Mouse (Mus musculus): ENCODE data around the gene Ajm1.

Ajm1 gene

DNA sequence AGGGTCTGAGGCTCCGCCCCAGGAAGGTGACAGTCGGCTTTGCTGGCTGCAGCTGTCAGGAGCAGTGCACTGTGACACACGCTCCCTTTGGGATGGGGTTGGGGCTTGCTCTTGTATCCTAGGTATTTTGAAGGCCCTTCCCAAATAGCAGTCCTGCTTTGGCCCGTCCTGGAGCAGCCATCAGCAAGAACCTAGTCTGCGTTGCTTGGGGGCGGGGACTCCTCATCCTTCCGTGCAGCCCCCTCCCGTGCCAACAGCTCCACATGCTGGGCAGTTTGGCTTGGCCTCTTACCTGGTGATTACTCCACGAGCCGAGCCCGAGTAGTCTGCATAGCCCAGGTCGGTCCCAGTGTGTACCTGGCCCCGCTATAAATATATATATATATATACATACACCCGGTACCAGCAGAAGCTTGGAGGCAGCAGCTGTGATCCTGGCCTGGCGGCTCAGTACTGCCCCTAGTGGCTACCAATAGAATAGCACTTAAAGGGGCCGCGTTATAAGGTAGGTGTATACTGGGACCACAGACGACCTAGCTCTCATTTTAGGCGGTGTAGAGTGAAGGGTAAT is at the start of gene Ajm1:
TSS of gene Ajm1 (minus strand) at position 464 of the 571 bp plus-strand sequence.
- DNase-seq (ENCODE audit: low read depth), result peak; percentile 77

DNA sequence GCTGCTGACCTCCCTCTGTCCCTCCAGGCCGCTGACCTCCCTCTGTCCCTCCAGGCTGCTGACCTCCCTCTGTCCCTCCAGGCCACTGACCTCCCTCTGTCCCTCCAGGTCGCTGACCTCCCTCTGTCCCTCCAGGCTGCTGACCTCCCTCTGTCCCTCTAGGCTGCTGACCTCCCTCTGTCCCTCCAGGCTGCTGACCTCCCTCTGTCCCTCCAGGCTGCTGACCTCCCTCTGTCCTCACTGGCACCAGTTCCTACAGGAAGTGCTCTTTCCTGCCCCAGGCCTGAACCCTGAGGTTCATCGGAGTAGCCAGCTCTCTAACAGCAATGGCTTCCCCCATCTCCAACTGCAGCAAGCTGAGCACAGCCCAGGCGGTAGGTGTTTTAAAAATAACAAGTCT is 47.2 kb upstream of the Ajm1 start:
- DNase-seq (ENCODE audit: low read depth), result no peak

DNA sequence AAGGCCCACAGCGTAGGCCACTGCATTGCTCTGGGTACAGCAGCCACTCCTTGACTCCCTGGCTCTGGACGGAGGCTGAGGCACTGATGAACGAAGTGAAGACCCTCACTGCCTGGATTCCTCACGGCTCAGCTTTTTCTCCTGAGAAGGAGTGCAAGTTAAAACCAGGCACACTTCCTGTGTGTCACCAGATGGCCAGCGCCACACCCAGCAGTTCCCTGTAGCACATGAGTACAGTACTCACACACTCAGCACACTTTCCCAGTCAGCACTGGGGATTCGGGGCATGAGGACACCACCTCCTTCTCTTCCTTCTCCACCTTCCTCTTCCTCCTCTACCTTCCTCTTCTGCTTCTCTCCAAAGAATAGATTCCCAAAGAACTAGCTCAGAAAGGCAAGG is 46.3 kb upstream of the Ajm1 start, which contains the start of gene Fcna:
TSS of gene Fcna (minus strand) at position 220 of the 400 bp plus-strand sequence.
- no peak for DNase-seq (ENCODE audit: low read depth)

DNA sequence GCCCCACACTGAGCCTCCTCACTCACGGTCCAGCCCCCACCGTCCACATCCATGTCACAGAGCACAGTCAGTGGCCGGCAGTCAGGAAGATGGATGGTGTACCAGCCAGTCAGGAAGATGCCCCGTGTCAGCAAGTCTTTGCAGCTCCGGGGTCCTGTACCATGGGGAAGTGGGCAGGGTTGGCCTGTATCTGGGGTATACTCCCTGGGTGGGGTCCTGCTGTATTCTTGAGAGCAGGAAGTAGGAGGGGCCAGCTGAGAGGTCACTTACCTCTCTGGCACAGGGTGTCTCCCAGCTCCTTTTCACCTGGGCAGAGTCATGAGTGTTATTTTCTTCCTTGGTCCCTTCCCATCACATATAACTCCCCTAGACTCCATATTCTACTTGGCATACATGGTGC is 44.4 kb upstream of the Ajm1 start:
- no peak for DNase-seq (ENCODE audit: low read depth)

DNA sequence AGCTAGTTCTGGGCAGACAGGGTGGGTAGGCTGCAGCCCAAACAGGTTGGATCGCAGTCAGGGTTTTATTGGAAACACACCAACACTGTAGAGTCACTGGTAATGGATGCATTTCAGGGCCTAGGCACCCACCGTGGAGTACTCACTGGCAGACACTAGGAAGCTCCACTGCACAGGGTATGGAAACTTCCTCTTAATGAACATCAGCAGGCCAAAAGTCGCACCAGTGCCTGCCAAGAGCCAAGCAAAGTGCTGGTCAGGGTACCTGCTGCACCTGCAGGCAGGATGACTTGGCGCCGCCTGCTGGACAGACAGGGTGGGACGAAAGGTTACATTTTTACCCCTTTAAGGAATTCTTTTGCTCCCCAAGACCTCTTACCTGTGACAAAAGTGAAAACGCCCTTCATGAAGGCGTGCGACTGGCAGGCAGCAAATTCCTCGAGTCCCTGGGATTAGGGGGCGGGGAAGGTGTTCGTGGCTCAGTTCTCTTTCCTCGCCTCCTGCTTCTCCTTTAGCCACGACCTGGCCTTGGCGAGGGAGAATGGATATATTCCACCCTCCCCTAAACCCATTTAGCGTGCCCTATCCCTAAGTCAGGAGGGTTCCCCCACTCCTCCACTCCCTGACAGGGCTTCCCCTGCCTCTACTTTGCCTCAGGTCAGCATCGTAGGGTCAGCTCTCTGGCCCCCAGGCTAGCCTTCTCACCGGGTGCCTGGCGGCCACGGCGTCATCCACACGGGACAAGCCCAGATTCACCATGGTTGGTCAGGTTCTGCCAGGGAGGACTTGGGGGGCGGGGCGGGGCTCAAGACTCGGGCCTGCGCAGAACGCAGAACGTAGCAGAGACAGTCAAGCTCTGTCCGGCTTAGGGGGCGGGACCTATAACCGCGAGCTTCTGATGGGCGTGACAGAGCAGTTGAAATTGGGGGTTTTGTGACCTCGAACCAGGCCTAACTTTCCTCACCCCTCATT is 40.0 kb upstream of the Ajm1 start, which contains the start of gene Tmem141:
TSS of gene Tmem141 (minus strand) at position 777 of the 972 bp plus-strand sequence.
- DNase-seq (ENCODE audit: low read depth), result peak; percentile 39

DNA sequence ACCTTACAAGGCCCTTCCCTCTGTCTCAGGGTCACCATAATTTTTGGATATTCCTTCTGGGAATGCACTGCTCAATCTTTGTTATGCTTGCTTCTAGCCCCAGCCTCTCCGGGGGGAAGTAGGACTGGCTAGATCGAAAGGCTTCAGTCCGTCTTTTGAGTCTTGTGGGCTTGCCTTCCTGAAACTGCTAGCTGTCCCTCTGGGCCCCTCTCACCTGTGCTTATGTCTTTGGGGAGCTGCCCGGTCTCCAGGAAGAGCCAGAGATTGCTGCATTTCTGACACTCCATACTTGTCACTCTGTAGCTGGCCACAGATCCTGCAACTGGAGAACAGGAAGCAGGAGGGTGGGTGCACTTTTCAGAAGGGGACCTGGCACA is 39.3 kb upstream of the Ajm1 start:
- DNase-seq (ENCODE audit: low read depth), result no peak

DNA sequence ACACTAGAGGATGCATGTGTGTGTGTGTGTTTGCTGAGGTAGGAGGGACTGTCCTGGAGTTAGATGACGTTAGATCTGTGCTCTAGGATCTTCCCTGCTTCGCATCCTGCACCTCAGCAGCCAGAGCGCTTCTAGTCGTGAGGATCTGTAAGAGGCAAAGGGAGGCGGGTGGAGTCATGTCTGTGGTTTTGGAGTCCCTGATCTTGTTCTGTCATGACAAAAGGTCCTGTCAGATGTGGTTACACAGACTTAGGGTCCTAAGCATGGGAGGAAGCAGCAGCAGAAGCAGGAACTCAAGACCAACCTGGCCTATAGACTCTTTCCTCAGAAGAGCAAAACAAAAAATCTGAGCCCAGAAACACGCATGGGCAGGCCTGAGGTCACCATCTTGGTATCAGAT is 38.8 kb upstream of the Ajm1 start:
- DNase-seq (ENCODE audit: low read depth), result peak; percentile 47

DNA sequence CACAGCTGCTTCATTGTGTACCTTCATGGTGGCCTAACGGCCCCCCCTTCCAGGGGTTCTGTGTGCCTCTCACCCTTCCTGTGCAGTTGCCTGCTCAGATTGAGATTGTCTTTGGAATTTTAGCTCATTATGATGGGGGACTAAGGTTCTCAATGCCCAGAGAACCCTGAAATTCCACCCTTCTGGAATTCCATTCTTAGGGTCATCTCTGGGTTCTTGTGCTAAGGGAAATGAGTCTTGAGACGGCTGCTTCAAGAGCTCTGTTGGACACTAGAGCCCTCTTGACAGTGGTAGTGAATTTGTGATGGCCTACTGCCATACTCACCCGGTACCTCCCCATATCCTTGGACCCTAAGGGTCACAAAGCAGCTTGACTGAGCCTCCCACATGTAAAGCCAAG is 36.0 kb upstream of the Ajm1 start, which contains the start of gene Ccdc183:
TSS of gene Ccdc183 (minus strand) at position 101 of the 400 bp plus-strand sequence.
- DNase-seq (ENCODE audit: low read depth), result no peak

DNA sequence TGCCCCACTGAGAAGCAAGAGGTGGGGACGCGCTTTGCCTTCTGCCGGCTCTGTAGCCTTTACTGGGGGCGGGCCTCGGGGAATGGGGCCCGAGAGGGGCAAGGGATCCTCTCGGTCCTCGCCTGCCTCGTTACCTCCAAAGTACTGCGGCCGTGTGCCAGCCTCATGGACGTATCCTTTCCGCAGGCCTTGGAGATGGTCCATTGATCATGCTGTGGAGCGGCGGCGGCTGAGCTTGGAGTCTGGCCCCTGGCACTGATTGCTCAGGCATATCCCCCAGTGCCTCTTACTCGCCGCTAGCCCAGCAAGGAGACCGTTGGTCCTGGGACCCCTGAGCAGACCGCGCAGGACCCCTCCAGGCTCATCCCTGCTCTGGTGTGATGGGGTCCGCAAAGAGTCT is 34.8 kb upstream of the Ajm1 start:
- no peak for DNase-seq (ENCODE audit: low read depth)

DNA sequence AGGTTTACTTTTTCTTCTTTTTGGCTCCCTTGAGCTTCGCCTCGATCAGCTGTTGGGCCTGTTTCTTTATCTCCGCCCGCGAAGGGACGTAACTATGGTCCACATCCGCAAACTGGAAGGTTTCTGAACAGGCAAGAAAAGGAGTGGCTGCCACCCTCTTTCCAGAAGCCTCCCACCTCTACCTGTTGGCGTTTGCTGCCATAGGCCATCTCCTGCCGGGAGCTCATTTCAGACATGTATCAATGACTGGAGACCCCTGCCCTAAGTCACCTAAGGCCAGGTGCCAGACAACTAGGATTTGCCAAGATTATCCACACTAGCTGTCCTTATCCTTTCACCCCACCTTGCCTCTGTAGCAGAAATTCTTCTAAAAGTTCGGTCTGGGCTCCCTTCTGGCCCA is 27.1 kb upstream of the Ajm1 start:
- no peak for DNase-seq (ENCODE audit: low read depth)

DNA sequence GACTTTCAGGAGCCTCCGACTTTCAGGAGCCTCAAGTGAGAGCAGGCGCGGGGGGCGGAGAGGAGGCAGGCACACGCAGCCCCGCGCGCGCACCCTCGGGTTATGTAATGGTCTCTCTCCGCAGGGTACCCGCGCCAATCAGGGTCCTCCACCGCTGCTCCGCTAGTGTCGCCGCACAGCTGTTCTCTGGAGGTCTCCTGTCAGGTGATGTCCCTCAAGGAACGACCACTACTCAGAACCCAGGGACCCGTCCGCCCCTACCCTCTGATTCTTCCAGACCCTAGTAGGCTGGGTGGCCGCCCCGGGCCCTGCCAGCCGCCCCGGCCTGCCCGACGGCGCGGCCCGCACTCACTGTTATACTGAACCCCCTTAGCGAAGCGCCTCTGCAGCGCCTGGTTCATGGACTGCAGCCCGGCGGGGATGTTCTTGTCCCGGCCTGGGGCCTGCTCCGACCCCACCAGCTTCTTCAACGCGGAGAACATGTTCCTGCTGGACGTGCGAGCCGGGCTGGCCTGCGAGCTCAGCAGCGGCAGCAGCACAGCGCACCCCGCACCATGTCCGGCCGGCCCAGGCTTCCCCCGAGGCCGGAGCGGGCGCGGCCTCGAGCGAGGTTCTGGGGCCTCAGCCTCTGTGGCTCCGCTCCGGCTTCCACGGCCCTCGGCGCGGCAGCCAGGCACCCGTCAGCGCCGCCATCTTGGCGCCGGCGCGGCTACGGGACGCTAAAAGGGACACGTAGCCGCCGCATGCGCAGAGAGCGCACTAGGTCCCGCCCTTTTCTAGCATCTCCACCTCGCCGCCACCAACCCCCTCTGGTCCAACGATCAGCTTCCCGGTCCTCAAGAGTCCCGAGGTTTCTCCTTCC is 26.4 kb upstream of the Ajm1 start, which contains the start of gene Rabl6:
TSS of gene Rabl6 (minus strand) at position 761 of the 862 bp plus-strand sequence.
- DNase-seq (ENCODE audit: low read depth), result peak; percentile 84

DNA sequence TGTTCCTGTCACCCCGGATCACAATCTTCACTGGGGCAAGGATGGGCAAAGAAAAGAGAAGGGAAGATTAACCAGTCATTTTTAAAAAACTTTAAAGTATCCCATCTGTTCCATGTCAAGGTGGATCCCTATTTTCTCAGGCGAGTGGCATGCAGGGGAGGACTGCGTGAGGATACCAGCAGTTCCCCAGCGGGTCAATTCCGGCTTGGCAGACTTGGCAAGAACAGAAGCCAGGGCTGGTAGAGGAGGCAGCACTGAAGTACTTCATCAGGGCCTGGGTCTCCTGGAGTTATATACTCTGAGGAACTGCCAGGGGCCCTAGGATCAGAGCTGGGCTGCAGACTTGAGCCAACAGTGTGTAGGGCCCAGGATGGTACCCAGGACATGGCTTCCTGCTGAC is 21.0 kb upstream of the Ajm1 start:
- no peak for DNase-seq (ENCODE audit: low read depth)

DNA sequence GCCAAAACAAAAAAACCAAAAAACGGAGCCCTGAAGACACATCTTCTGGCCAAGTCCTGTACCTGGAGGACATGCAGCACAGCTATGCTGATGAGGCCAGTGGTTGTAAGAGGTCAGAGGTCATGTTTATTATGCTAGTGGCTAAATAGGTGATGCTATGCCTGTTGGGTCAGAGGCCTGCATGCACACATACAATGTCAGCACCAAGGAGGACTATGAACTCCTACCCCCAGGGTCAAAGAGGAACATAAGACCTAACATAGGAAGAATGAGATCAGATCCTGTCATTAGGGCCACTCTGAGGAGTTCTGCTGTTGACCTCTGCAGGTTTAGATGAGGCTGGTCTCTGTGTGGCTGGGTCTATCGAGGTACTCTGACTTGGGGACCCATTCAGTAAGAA is 18.5 kb upstream of the Ajm1 start:
- no peak for DNase-seq (ENCODE audit: low read depth)

DNA sequence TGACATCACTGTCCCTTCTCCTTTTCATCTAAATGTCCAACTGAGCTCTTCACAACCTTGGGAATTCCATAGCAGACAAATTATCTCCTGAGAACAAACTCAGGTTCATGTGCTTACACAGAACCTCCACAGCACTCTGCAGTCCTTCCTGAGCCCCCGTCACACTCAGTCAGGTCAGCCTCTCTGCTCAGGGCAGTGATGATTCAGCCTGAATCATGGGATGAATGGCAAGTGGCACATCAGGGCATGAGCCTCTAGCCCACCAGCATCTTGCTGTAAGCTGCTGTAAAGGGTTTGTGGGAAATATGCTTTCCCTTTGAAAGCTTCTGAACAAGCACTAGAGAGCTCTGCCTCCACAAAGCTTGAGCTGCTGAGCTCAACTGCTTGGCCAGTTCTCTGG is 17.2 kb upstream of the Ajm1 start:
- DNase-seq (ENCODE audit: low read depth), result no peak

DNA sequence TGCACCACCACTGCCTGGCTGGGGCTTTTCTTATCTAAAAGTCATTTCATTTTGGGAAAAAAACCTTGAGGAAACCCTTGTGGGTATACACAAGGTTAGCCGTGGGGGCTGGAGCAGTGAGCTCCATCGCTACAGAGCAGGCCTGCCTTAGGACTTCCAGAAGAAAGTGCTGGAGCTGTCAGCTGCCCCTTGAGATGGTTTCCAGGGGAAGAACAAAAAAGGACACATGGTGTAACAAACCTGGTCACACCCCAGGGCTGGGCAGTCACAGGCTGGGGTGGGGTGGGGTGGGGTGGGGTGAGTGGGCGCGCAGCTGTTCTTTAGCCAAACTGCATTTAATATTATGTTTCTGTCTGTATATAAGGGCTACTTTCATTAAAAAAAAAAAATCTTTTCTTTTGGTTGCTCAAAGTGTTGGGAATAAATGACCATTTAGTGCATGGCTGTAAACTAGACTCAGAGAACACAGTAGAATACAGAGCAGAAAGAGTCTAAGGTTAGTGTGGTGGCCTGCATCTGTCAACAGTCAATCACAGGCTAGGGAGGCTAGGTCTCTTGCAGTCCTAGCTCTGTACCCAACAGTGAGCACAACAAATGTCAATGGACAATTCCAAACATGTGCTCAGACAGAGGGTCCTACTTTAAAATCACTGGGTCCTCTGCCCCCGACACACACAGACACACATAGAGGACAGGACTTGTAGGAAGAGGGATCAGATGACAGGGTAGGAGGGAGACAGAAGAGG is 15.4 kb upstream of the Ajm1 start:
- no peak for DNase-seq (ENCODE audit: low read depth)

DNA sequence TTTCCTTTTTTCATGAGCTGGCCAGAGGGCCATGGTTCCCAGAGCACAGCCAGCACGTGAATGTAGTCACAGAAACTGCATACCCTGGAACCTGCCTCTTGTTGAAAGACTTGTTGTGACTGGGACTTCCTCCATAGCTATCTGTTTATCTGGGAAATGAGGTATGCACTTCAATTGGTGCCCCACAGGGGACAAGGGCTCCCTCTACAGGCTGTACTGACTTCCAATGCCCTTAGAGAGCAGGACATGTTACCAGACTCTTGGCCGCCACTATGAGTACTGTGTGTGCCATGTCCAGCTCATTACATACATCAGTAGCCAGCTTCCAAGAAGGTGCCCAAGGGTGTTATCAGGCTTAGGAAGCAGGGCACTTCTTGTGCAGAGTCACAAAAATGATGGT is 10.3 kb upstream of the Ajm1 start:
- peak; percentile 75 for DNase-seq (ENCODE audit: low read depth)

DNA sequence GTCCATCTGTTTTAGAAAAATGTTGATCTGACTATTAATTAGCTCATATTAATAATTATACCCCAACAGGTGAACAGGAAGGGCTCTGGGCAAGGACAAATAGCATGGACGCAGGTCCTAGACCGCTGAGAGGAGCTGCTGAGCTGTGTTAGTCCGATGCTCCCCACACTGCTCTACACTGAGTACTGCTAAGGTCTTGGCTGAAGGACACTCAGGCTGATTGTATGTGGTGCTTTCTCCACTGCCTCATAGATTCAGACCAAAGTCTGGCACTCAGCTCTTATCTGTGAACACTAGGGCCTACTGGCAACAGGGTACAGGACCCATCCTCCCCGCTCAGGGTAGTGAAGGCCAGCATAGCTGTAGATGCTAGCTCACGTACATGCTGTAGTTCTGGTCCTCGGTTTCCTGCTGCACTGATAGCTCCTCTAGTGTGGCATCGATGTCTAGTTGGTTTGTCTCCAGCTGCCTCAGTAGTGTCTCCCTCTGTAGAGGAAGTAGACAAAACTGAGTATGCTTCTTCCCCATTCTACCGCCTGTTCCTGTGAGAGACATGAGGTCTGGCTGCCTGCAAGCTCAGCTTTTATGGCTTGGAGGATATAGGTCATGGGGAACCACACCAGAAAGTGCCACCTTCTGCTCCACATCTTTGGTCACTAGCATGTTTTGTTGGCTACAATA is 6.8 kb upstream of the Ajm1 start:
- no peak for DNase-seq (ENCODE audit: low read depth)

DNA sequence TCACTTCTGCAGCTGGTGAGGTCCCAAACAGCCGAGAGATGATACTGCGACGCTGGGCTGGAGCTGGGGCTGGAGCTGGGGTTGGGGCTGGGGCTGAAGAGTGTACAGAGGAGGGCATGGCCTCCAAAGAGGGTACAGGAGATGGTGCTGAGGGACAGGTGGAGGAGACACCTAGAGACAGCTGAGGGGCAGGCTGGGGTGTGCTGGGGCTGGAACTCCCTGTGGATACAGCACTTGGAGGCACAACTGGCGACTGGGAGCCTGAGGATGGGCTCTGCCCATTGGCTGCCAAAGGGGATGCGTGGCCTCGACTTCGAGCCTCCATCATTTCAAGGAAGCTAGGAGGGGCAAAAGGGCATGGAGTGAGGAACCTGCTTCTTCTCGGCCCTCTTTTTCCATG is 5.7 kb upstream of the Ajm1 start:
- no peak for DNase-seq (ENCODE audit: low read depth)

DNA sequence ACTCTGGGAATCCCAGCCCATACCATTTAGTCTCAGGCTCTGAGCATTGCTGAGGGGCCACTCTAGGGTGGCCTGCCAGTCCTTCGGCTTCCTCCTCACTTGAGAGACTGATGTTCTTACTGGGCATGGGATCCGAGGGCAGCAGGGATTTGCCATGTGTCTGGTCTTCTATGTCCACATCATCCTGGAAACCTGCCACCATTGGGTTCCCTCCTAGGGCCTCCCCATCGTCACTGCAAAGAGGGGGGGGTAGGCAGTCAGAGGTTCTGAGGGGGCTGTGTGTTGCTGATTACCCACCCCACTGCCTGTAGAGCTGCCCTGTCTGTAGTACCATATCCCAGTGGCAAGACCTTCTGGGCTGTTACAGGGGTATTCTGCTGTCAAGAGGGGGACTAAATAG is 4.0 kb upstream of the Ajm1 start:
- DNase-seq (ENCODE audit: low read depth), result no peak

DNA sequence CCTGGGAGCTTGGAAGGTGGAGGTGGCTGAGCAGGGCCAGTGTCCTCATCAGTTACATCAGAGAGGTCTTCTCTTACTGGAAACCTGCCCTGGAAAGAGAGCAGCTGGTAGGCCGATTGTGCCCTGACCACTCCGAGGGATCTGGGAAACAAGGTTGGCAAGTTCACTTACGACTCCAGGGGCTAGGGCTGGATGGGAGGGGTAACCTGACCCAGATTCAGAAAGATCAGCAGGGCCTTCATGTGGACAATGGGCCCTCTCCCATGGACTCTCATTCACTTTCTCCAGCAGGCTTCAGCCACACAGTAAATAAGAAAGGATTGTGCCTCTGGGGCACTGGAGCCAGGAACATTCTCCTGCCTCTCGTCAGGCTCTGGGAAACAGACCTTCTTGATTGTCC is 3.3 kb upstream of the Ajm1 start:
- no peak for DNase-seq (ENCODE audit: low read depth)

DNA sequence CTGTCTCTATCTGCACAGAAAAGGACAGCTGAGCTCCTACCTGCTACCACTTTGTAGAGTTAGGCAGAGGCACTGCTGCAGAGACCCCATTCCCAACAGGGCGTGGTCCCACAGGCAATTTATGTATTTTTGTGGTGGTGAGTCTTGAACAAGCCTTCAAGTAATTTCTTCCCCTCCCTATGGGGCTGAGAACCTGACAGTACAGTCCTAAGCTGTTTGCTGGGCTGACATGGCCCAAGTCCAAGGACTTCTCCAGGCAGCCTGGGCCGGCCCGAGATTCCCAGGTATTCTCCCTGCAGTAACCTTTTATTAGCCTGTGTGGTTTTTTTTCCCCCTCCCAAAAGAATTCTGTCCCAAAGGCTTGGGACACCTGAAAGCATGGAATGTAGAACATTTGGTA is 2.6 kb upstream of the Ajm1 start:
- no peak for DNase-seq (ENCODE audit: low read depth)

Measured in 416B (cell line).